Mouse (Mus musculus): ENCODE measurements around the gene Slc36a4. TPM values are rescaled to one million over a fixed set of nuclear protein-coding genes. Genes with fewer than 3 reads are reported as not detected.

Slc36a4 gene
- total RNA-seq, 2 experiments from 2014 or later, result 32.7 to 42.6 TPM

- DNase-seq, result no peak
Measured at GRCm38 (mm10) chr9:15721226-15721833, 11.8 kb downstream of the Slc36a4 start.

DNA sequence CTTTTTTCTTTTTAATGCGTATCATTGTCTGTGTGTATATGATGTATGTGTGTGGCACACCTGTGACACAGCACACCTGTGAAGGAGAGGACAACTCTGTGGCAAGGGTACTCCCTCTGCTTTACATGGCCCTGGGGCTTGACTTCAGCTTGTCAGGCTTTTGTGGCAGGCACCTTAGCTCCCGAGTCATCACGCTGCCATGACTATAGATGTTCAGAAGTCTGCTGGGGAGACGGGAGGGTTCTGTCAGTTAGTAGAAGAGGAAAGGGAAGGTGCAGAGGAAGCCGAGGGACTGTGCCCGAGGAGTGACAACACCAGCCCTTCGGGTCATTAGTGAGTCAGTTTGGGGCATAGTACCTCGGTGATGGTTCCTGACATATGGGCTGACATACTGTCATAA lies 13.0 kb downstream of the Slc36a4 start:
- DNase-seq, result no peak

- DNase-seq, result peak; percentile 42 to 56
Measured at GRCm38 (mm10) chr9:15727168-15727567, 17.6 kb downstream of the Slc36a4 start.

- no peak for DNase-seq
Measured at GRCm38 (mm10) chr9:15731758-15732748, 22.5 kb downstream of the Slc36a4 start.

- no peak for DNase-seq
Measured at GRCm38 (mm10) chr9:15734056-15734866, 24.7 kb downstream of the Slc36a4 start.

DNA sequence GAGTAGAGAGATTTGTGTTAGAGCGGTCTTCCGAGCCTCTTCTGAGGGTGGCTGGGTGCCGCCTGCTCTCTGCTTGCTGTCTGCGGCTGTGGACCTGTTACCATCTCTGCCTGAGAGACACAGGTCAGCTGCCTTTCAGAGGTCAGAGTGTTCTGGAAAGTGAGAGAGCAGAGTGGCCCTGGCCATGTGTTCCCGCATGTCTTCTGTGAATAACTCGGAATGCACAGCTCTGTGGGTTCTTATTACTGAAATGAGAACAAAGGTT lies 25.3 kb downstream of the Slc36a4 start:
- no peak for DNase-seq

GRCm38 (mm10) chr9:15737522-15737921 lies 28.0 kb downstream of the Slc36a4 start:
- no peak for DNase-seq

DNA sequence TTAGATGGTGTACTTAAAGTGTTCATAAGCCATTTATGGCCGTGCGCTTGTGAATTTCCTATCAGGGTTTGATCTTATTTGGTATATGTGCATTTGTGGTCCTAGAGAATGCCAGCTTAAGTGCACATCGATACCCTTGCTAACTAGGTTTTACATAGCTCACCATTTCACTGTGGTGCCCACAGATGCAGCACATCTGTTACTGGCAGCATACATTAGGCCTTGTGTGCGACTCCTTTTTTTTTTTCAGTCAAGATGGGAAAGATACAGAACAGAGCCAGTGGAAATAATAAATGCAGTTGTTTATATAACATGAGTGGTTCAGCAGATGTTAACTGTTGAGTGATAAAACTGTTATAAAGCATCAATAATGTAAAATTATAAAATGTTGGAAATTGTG lies 31.9 kb downstream of the Slc36a4 start:
- no peak for DNase-seq

GRCm38 (mm10) chr9:15741931-15742330 lies 32.4 kb downstream of the Slc36a4 start:
- DNase-seq, result no peak

DNA sequence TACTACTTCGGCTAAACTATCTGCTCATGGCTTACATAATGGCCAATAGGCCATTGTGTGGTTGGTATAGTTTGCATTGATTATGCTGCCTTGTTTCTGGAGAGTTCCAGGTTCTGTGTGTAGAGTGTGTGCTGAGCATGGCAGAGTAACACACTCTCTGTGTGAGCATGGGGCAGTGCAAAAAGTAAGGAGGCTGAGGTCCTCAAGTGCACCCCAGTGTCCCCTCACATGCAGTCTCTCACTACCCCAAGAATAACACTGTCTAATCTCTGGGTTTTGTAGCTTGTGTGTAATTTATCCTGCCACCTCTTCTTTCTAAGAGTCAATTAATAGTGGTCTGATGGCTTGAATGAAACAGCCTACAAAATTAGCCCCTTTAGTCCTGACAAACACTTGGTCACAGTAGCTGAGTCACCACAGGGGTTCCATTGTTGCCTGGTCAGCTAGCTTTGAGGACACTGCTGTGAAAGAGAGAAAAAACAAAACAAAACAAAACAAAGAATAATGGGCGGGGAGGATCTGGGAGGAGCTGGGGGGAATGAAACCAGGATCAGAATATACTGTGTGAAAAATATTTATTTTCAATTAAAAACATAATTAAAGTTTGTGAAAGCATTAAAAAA lies 36.6 kb downstream of the Slc36a4 start:
- DNase-seq, result no peak

DNA sequence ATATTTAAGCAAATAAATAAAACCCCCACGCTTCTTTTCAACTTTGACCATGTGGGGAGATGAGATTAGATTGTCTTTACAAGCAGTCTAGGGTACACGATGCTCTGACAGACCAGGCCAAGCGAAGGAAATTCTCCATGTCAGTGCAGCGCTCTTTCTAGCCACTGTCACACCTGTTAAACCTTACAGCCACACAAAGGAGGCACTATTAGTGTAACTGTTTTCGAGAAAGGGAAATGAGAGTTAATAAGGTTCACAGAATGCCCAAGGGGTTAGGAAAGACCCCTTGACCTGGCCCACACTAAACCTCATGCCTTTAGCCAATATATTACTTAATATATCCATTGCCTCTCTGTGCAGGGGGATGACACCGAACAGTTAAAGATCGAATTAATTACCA lies 37.1 kb downstream of the Slc36a4 start:
- no peak for DNase-seq

- no peak for DNase-seq
Measured at GRCm38 (mm10) chr9:15748383-15748782, 38.8 kb downstream of the Slc36a4 start.

- DNase-seq, result no peak
Measured at GRCm38 (mm10) chr9:15759318-15759717, 49.8 kb downstream of the Slc36a4 start.

DNA sequence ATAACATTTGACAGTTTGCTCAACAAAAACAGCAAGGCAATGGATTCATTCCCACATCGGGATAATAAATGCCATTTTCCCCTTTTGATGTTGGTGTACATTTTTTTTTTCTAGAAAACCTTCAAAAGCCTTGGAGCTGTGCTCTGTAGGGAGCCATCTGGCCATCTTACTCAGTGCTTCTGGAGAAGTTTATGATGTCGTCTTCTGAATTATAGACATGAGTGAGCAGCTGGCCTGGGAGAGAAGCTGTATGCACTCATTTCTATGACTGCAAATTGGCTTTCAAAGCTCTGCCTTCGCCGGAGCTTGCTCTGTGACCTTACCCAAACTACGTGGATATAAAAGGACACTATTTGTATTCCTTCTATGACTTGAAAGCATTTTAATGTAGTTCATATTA lies 56.8 kb downstream of the Slc36a4 start:
- no peak for DNase-seq

- DNase-seq, result no peak
Measured at GRCm38 (mm10) chr9:15766821-15767220, 57.3 kb downstream of the Slc36a4 start.

GRCm38 (mm10) chr9:15772766-15773165 lies 63.2 kb downstream of the Slc36a4 start:
- DNase-seq, result no peak

GRCm38 (mm10) chr9:15773426-15773825 lies 63.9 kb downstream of the Slc36a4 start:
- no peak for DNase-seq

GRCm38 (mm10) chr9:15774911-15775310 lies 65.4 kb downstream of the Slc36a4 start:
- no peak for DNase-seq

DNA sequence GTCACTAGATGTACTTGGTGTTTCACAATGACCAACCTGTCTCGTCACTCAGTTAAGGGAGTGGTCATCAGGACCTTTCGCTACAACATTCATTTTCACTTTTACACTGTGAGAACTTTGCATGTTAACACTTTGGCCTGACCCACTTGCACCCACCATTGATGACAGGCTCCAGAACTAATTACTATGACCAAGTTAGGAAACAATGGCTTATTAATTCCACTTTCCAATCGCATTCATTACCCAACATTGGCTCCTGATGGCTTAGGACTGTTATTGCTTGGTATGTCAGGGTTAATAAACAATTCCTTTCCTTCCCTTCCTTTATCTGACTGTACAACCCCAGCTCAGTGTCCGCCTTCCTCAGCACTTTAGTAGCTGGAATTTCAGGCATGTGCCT lies 72.4 kb downstream of the Slc36a4 start:
- DNase-seq, result no peak

DNA sequence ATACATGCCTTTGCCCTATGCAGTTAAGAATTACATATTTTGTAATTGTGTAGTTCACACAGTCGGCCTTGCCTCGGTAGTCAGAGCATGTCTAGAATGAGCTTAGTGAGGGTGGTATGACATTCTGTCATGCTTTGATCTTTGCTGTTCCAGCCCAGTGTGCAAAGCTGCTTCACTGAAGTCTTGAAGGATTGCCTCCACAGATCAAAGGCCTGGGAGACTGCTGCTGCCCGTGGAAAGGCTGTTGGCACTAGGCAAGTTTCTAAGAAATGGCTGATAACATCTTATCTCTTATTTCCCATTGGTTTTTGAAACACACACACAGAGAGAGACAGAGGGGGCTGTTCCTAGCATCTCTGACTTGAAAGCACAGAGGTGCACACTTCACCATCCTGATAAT lies 76.7 kb downstream of the Slc36a4 start:
- DNase-seq, result peak in 1 of 2 experiments; percentile 4

GRCm38 (mm10) chr9:15786610-15787009 lies 77.1 kb downstream of the Slc36a4 start:
- no peak for DNase-seq

DNA sequence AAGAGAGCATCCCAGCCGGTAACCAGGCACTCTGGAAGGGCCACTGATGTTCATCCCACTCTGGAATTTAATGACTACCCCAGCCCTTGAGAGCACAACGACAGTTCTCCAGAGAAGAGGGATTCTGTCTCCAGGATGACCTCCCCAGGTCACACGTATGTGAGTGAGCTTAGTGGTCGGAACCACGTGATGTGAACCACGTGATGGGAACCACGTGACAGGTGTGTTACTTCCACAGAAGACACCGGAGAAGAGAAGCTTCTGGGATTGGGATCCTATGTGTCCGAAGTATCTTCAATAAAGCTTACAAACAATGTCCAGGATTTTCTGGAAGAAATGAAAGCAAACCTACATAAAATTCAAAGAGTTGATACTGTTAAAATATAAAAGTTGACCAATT lies 82.5 kb downstream of the Slc36a4 start:
- DNase-seq, result no peak
